Mouse (Mus musculus): ENCODE results near the gene Olfr692.

The Olfr692 gene

GRCm38 (mm10) chr7:105404268-105404667, 36.2 kb downstream of the Olfr692 start, which contains the start of gene Cnga4:
Cnga4 (plus strand) TSS chr7:105404568.
- DNase-seq (ENCODE audit: low spot score), result no peak

DNA sequence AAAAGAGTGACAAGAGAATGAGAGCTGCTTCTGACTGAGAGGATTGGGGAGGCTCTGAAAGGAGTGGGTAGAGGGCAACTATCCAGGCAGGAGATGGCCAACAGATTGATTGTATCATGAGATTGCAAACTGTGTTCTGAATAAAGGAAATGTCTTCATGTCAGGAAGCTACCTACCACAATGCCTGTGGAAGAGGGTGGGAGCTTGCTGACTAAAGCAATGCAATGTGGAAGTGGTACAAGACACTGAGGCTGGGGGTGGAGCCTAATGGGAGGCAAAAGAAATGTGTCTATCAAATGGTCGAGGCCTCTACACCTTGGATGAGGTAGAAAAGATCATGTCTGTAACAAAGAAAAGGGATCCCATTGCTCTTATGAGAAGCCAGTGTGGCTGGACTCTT, 38.3 kb downstream of the Olfr692 start:
- no peak for DNase-seq (ENCODE audit: low spot score)

GRCm38 (mm10) chr7:105411874-105412632, 44.0 kb downstream of the Olfr692 start:
- peak; percentile 75 for DNase-seq (ENCODE audit: low spot score)

- no peak for DNase-seq (ENCODE audit: low spot score)
Measured at GRCm38 (mm10) chr7:105414385-105414784, 46.4 kb downstream of the Olfr692 start.

GRCm38 (mm10) chr7:105416529-105416928, 48.5 kb downstream of the Olfr692 start:
- no peak for DNase-seq (ENCODE audit: low spot score)

GRCm38 (mm10) chr7:105418106-105418505, 50.1 kb downstream of the Olfr692 start:
- no peak for DNase-seq (ENCODE audit: low spot score)
